Mouse (Mus musculus) MEL (cell line): Measurements from ENCODE around the gene Dhrs1. TPM values are rescaled to one million over a fixed set of nuclear protein-coding genes. Genes with fewer than 3 reads are reported as not detected.

Source experiments
- DNase-seq: peaks from one replicate; pipeline ENCODE4 v3.0.0; 2011; ENCODE audit warnings: low read depth, low spot score
- H3K27ac ChIP-seq: 2 replicates; pipeline ENCODE4 v1.5.1; 2012; ENCODE audit warnings: low read depth, mild to moderate bottlenecking, control low read depth, low read length, moderate library complexity; ENCODE audit not compliant: control insufficient read depth
- H3K27me3 ChIP-seq, 2 experiments: fragments of 150-350 bp in 1 of 2; sonication (generic) in 1 of 2; 2 replicates each; pipeline ENCODE4 v1.6.1; 2012; ENCODE audit warnings: low read length in 2 of 2, mild to moderate bottlenecking in 2 of 2, improper control_type of control experiment in 1 of 2, moderate library complexity in 1 of 2; ENCODE audit not compliant: insufficient read depth in 2 of 2, control insufficient read depth in 1 of 2
- H3K36me3 ChIP-seq, 2 experiments: 2 replicates each; pipeline ENCODE4 v1.6.1; 2012 to 2014; ENCODE audit warnings: low read length in 2 of 2, improper control_type of control experiment in 1 of 2, inconsistent platforms in 1 of 2, mild to moderate bottlenecking in 1 of 2; ENCODE audit not compliant: insufficient read depth in 2 of 2, control insufficient read depth in 1 of 2
- H3K4me1 ChIP-seq, 2 experiments: fragments of 150-350 bp in 1 of 2; sonication (generic) in 1 of 2; 2 replicates each; pipeline ENCODE4 v1.6.1; 2012; ENCODE audit warnings: low read length in 2 of 2, improper control_type of control experiment in 1 of 2, mild to moderate bottlenecking in 1 of 2; ENCODE audit not compliant: insufficient read depth in 2 of 2, control insufficient read depth in 1 of 2
- H3K4me3 ChIP-seq, 2 experiments: fragments of 150-350 bp in 1 of 2; sonication (generic) in 1 of 2; 2 replicates each; pipeline ENCODE4 v1.5.1; 2012; ENCODE audit warnings: low read depth in 2 of 2, low read length in 2 of 2, mild to moderate bottlenecking in 2 of 2, moderate library complexity in 2 of 2, control low read depth in 1 of 2, improper control_type of control experiment in 1 of 2; ENCODE audit not compliant: control insufficient read depth in 1 of 2, insufficient read depth in 1 of 2
- H3K79me2 ChIP-seq: 2 replicates; pipeline ENCODE4 v1.6.1; 2012; ENCODE audit warnings: mild to moderate bottlenecking, low read length, moderate library complexity; ENCODE audit not compliant: control insufficient read depth, poor library complexity, insufficient read depth
- H3K9ac ChIP-seq: 2 replicates; pipeline ENCODE4 v1.6.1; 2012; ENCODE audit warnings: low read depth, mild to moderate bottlenecking, control low read depth, low read length, moderate library complexity; ENCODE audit not compliant: control insufficient read depth, poor library complexity, severe bottlenecking
- H3K9me3 ChIP-seq: fragments of 150-350 bp; sonication (generic); replicated peaks from 2 replicates; pipeline ENCODE4 v1.6.1; 2012; ENCODE audit warnings: mild to moderate bottlenecking, low read length, improper control_type of control experiment, moderate library complexity; ENCODE audit not compliant: insufficient read depth
- BHLHE40 ChIP-seq: IDR thresholded peaks from 2 replicates; pipeline ENCODE4 v1.6.1; 2012; ENCODE audit warnings: low read depth, mild to moderate bottlenecking, inconsistent platforms, low read length, improper control_type of control experiment, borderline replicate concordance
- CHD1 ChIP-seq: IDR thresholded peaks from 2 replicates; pipeline ENCODE4 v1.6.1; 2012; ENCODE audit warnings: low read depth, mild to moderate bottlenecking, inconsistent platforms, low read length, improper control_type of control experiment
- CHD2 ChIP-seq: IDR thresholded peaks from 2 replicates; pipeline ENCODE4 v1.6.1; 2011; ENCODE audit warnings: low read length, improper control_type of control experiment
- E2F4 ChIP-seq: IDR thresholded peaks from 2 replicates; pipeline ENCODE4 v1.6.1; 2011; ENCODE audit warnings: low read depth, low read length, improper control_type of control experiment, borderline replicate concordance
- ELF1 ChIP-seq: IDR thresholded peaks from 2 replicates; pipeline ENCODE4 v1.6.1; 2014; ENCODE audit warnings: low read depth, mild to moderate bottlenecking, inconsistent platforms, low read length, improper control_type of control experiment, moderate library complexity
- ETS1 ChIP-seq: IDR thresholded peaks from 2 replicates; pipeline ENCODE4 v1.6.1; 2012; ENCODE audit warnings: low read depth, mild to moderate bottlenecking, inconsistent platforms, low read length, improper control_type of control experiment, moderate library complexity
- GABPA ChIP-seq: IDR thresholded peaks from 2 replicates; pipeline ENCODE4 v1.6.1; 2012; ENCODE audit warnings: low read depth, mild to moderate bottlenecking, inconsistent platforms, low read length, improper control_type of control experiment, moderate library complexity
- HCFC1 ChIP-seq: IDR thresholded peaks from 2 replicates; pipeline ENCODE4 v1.6.1; 2012; ENCODE audit warnings: low read depth, mild to moderate bottlenecking, inconsistent platforms, low read length, improper control_type of control experiment, moderate library complexity
- MAFK ChIP-seq: IDR thresholded peaks from 2 replicates; pipeline ENCODE4 v1.6.1; 2011; ENCODE audit warnings: low read depth, mild to moderate bottlenecking, low read length, improper control_type of control experiment, borderline replicate concordance
- MAX ChIP-seq: IDR thresholded peaks from 2 replicates; pipeline ENCODE4 v1.6.1; 2011; ENCODE audit warnings: low read length, improper control_type of control experiment
- MYB ChIP-seq: IDR thresholded peaks from 2 replicates; pipeline ENCODE4 v1.6.1; 2011; ENCODE audit warnings: mild to moderate bottlenecking, low read depth, low read length, improper control_type of control experiment
- MYC ChIP-seq: IDR thresholded peaks from 2 replicates; pipeline ENCODE4 v1.6.1; 2011; ENCODE audit warnings: low read depth, mild to moderate bottlenecking, low read length, improper control_type of control experiment, moderate library complexity
- NELFE ChIP-seq: IDR thresholded peaks from 2 replicates; pipeline ENCODE4 v1.6.1; 2011; ENCODE audit warnings: low read depth, low read length, improper control_type of control experiment
- NRF1 ChIP-seq: IDR thresholded peaks from 2 replicates; pipeline ENCODE4 v1.6.1; 2014; ENCODE audit warnings: low read depth, mild to moderate bottlenecking, inconsistent platforms, low read length, improper control_type of control experiment, moderate library complexity; ENCODE audit not compliant: poor library complexity, insufficient read depth, severe bottlenecking
- POLR2A ChIP-seq, 2 experiments: IDR thresholded peaks; 2 replicates each; pipeline ENCODE4 v1.6.1; 2011 to 2012; ENCODE audit warnings: low read length in 2 of 2, mild to moderate bottlenecking in 2 of 2, control low read depth in 1 of 2, improper control_type of control experiment in 1 of 2, low read depth in 1 of 2, moderate library complexity in 1 of 2; ENCODE audit not compliant: control insufficient read depth in 1 of 2, insufficient read depth in 1 of 2, poor library complexity in 1 of 2
- POLR2AphosphoS5 ChIP-seq: IDR thresholded peaks from 2 replicates; pipeline ENCODE4 v1.6.1; 2012; ENCODE audit warnings: low read depth, borderline replicate concordance, mild to moderate bottlenecking, inconsistent platforms, low read length, moderate library complexity, mixed read lengths
- RCOR1 ChIP-seq: IDR thresholded peaks from 2 replicates; pipeline ENCODE4 v1.6.1; 2012; ENCODE audit warnings: low read depth, mild to moderate bottlenecking, inconsistent platforms, low read length, improper control_type of control experiment
- SIN3A ChIP-seq: IDR thresholded peaks from 2 replicates; pipeline ENCODE4 v1.6.1; 2012; ENCODE audit warnings: low read length, improper control_type of control experiment, inconsistent platforms
- SMC3 ChIP-seq: IDR thresholded peaks from 2 replicates; pipeline ENCODE4 v1.6.1; 2011; ENCODE audit warnings: low read depth, low read length, improper control_type of control experiment
- TAL1 ChIP-seq: IDR thresholded peaks from 2 replicates; pipeline ENCODE4 v1.6.1; 2012; ENCODE audit warnings: mild to moderate bottlenecking, inconsistent platforms, low read length, moderate library complexity, mixed read lengths
- TBP ChIP-seq: IDR thresholded peaks from 2 replicates; pipeline ENCODE4 v1.8.0; 2011; ENCODE audit warnings: low read depth, low read length, improper control_type of control experiment
- USF1 ChIP-seq: IDR thresholded peaks from 2 replicates; pipeline ENCODE4 v1.6.1; 2014; ENCODE audit warnings: low read depth, mild to moderate bottlenecking, inconsistent platforms, low read length, improper control_type of control experiment, moderate library complexity
- USF2 ChIP-seq, 2 experiments: IDR thresholded peaks; 2 replicates each; pipeline ENCODE4 v1.6.1; 2011 to 2012; ENCODE audit warnings: improper control_type of control experiment in 2 of 2, low read length in 2 of 2, borderline replicate concordance in 1 of 2, inconsistent platforms in 1 of 2, low read depth in 1 of 2, mild to moderate bottlenecking in 1 of 2; ENCODE audit not compliant: insufficient read depth in 1 of 2
- ZMIZ1 ChIP-seq: IDR thresholded peaks from 2 replicates; pipeline ENCODE4 v1.6.1; 2012; ENCODE audit warnings: low read depth, mild to moderate bottlenecking, inconsistent platforms, low read length, improper control_type of control experiment, moderate library complexity
- polyA plus RNA-seq, 2 experiments: library from polyadenylated mRNA; stranded (reverse) in 1 of 2; unstranded in 1 of 2; fragments of >175 nt in 1 of 2; fragments of >200 nt in 1 of 2; gene quantifications; 2 replicates each; pipeline versions ENCODE4 v1.2.1 to v1.2.4; 2012; ENCODE audit warnings: low replicate concordance in 2 of 2, low read depth in 1 of 2; ENCODE audit not compliant: insufficient read length in 2 of 2, insufficient read depth in 1 of 2, missing spikeins in 1 of 2
- total RNA-seq: library from RNA; depleted of rRNA; stranded (reverse); fragments of 300-350 nt; gene quantifications from 2 replicates; pipeline ENCODE4 v1.2.3, GENCODE M21; 2012

The Dhrs1 gene
- total and polyA plus RNA-seq, 3 experiments: 20.0 to 48.8 TPM; not detected in 1

- Histone ChIP-seq H3K27ac (no peak overlapping the region), H3K36me3 (peaks cover 0 to 12% of the 10 kb centered on the region in 2 experiments; a peak in 2 of 4 replicates), H3K9me3 (no peaks in the 10 kb centered on the region), H3K27me3 (no peaks in the 10 kb centered on the region), H3K79me2 (no peaks in the 10 kb centered on the region), H3K9ac (no peak overlapping the region), H3K4me1 (peaks cover 2 to 13% of the 10 kb centered on the region in 2 experiments), H3K4me3 (no peak overlapping the region)
- TF ChIP-seq USF1 (no peak), RCOR1 (peak; percentile 49; the same call in 1 of the 2 replicates), POLR2AphosphoS5 (no peak), E2F4 (no peak), SMC3 (no peak), USF2 (IDR thresholded peaks at IDR 0.05; ENCODE audit: borderline replicate concordance in 1 of 2, insufficient read depth in 1 of 2, low read depth in 1 of 2, low read length in 2 of 2) (no peak), SIN3A (peak; percentile 14; the same call in 1 of the 2 replicates), ETS1 (no peak), BHLHE40 (no peak), MYB (no peak), ELF1 (no peak), GABPA (no peak), CHD2 (no peak), CHD1 (no peak)
- peak; percentile 51 for DNase-seq
Measured at GRCm38 (mm10) chr14:55793946-55794345, 48.5 kb upstream of the Dhrs1 start.

GRCm38 (mm10) chr14:55793461-55793860 is 48.0 kb upstream of the Dhrs1 start:
- H3K79me2 ChIP-seq: no peaks in the 10 kb centered on the region; the same call in 1 of the 2 replicates
- no peak for DNase-seq
- no peaks in the 10 kb centered on the region for H3K9me3 ChIP-seq
- TF ChIP-seq RCOR1: no peak
- no peak for TF ChIP-seq TBP
- TF ChIP-seq NRF1: no peak
- TF ChIP-seq CHD1: no peak
- no peak for TF ChIP-seq BHLHE40
- TF ChIP-seq MYC: no peak
- no peak for TF ChIP-seq MAFK
- TF ChIP-seq GABPA: no peak
- TF ChIP-seq ZMIZ1: no peak
- TF ChIP-seq TAL1: no peak
- no peak for TF ChIP-seq ELF1
- TF ChIP-seq MAX: no peak
- TF ChIP-seq HCFC1: no peak
- no peak for TF ChIP-seq POLR2A (IDR thresholded peaks at IDR 0.05; ENCODE audit: control insufficient read depth in 1 of 2, insufficient read depth in 1 of 2, low read depth in 1 of 2, low read length in 2 of 2, poor library complexity in 1 of 2)
- TF ChIP-seq NELFE: no peak
- no peak overlapping the region for H3K4me3 ChIP-seq
- no peaks in the 10 kb centered on the region for H3K27me3 ChIP-seq
- no peak overlapping the region for H3K27ac ChIP-seq
- peaks cover 2 to 13% of the 10 kb centered on the region in 2 experiments for H3K4me1 ChIP-seq
- peaks cover 0 to 12% of the 10 kb centered on the region in 2 experiments; a peak in 2 of 4 replicates for H3K36me3 ChIP-seq
- no peak overlapping the region for H3K9ac ChIP-seq
